Mouse (Mus musculus) stomach, embryonic 16.5 days (tissue): ENCODE data around the gene Gp5. TPM values are rescaled to one million over a fixed set of nuclear protein-coding genes. Genes with fewer than 3 reads are reported as not detected.
"Not testable (repeated sequence)": the region's sequence is repeated elsewhere in the genome, so short reads cannot be mapped to it uniquely, and the experiment has no call there.

ENCODE experiments used
- ATAC-seq: fragments of 200-750 bp; cut with Nextera tagmentation; 2 replicates; pipeline ENCODE4 v1.8.0; 2017; ENCODE audit warnings: moderate number of reproducible peaks, moderate TSS enrichment; ENCODE audit not compliant: insufficient read depth, low FRiP score
- H3K27ac ChIP-seq: fragments of 300-500 bp; sonication (generic); 2 replicates; pipeline ENCODE4 v1.5.1; 2014; ENCODE audit warnings: low read length
- H3K27me3 ChIP-seq: fragments of 300-500 bp; sonication (generic); 2 replicates; pipeline ENCODE4 v1.6.1; 2014; ENCODE audit warnings: low read length, control low read depth, mixed read lengths; ENCODE audit not compliant: control insufficient read depth, insufficient read depth
- H3K36me3 ChIP-seq: fragments of 300-500 bp; sonication (generic); 2 replicates; pipeline ENCODE4 v1.6.1; 2014; ENCODE audit warnings: low read length; ENCODE audit not compliant: control insufficient read depth, insufficient read depth
- H3K4me1 ChIP-seq: fragments of 300-500 bp; sonication (generic); 2 replicates; pipeline ENCODE4 v1.6.1; 2014; ENCODE audit warnings: low read length, control low read depth, mixed read lengths; ENCODE audit not compliant: control insufficient read depth, insufficient read depth
- H3K4me2 ChIP-seq: fragments of 300-500 bp; sonication (generic); 2 replicates; pipeline ENCODE4 v1.6.1; 2014; ENCODE audit warnings: low read depth, low read length, mixed read lengths
- H3K4me3 ChIP-seq: fragments of 300-500 bp; sonication (generic); replicated peaks from 2 replicates; pipeline ENCODE4 v1.5.1; 2014; ENCODE audit warnings: mild to moderate bottlenecking, low read length
- H3K9ac ChIP-seq: fragments of 300-500 bp; sonication (generic); 2 replicates; pipeline ENCODE4 v1.6.1; 2014; ENCODE audit warnings: low read length
- H3K9me3 ChIP-seq: fragments of 300-500 bp; sonication (generic); replicated peaks from 2 replicates; pipeline ENCODE4 v1.6.1; 2016; ENCODE audit warnings: low read length, control low read depth; ENCODE audit not compliant: control insufficient read depth
- WGBS: fragments of 180-500 bp; shearing (Covaris S2); extraction: QIAGEN DNeasy Blood & Tissue Kit; methylation state at CpG from one replicate; pipeline ENCODE4 v1.1.7; 2014; 5-methylcytosine and 5-hydroxymethylcytosine counted together
- polyA plus RNA-seq: library from polyadenylated mRNA; unstranded; fragments of >200 nt; fragmentation: Nextera tagmentation; extraction: Ambion mirVana; gene quantifications from 2 replicates; pipeline ENCODE4 v1.2.1, GENCODE M21; 2015

Gp5 gene
- polyA plus RNA-seq, result 0.52 and 0.54 TPM in 2 replicates

DNA sequence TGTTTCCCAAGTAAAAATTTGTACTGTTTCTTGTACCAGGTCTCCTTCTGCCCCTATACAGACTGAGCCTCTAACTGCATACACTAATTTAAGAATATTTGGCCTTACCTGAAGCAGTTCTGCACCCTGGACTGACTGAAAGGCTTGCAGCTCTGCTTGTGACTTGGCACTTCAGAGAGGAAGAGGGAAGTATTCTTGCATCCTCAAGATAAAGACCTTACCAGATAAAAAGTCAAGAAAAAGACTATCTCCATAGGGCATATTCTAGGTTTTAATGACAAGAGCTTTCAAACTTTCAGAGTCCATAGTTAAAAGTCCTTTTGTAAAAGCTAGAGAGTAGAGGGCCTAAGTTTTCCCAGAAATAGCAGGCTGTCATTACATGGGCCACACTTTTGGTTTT is at the start of gene Gp5:
TSS of gene Gp5 (minus strand) at position 133 of the 400 bp plus-strand sequence.
- Histone ChIP-seq H3K4me1 (peaks cover 13% of the 10 kb centered on the region), H3K36me3 (no peaks in the 10 kb centered on the region), H3K4me3 (peak within 1 kb of the TSS; percentile 66), H3K9ac (peak within 1 kb of the TSS; percentile 73), H3K4me2 (peak within 1 kb of the TSS; percentile 100), H3K27ac (no peak within 1 kb of the TSS), H3K27me3 (peaks cover 26% of the 10 kb centered on the region), H3K9me3 (no peaks in the 10 kb centered on the region)
- no peak for ATAC-seq

DNA sequence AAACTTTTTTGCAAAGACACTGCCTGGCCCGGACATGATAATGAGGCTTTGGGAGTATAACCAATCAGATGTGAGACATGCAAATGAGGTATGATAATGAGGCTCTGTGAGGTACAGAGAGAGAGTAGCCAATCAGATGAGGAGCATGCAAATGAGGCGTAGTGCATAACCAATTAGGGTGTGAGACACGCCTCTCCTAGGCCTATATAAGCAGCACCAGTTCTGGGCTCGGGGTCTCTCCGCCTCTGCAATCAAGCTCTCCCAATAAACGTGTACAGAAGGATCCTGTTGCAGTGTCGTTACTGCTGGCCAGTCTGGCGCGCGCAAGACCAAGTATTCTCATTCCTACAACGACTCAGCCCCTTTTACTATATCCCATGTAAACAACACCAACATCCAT is 42.9 kb upstream of the Gp5 start:
- H3K27ac ChIP-seq, H3K27me3 ChIP-seq, H3K9ac ChIP-seq, H3K36me3 ChIP-seq, H3K9me3 ChIP-seq, H3K4me2 ChIP-seq, H3K4me1 ChIP-seq, ATAC-seq, H3K4me3 ChIP-seq: not testable (repeated sequence)
- WGBS, result 96% methylated on average over 11 of the region's 11 CpGs

DNA sequence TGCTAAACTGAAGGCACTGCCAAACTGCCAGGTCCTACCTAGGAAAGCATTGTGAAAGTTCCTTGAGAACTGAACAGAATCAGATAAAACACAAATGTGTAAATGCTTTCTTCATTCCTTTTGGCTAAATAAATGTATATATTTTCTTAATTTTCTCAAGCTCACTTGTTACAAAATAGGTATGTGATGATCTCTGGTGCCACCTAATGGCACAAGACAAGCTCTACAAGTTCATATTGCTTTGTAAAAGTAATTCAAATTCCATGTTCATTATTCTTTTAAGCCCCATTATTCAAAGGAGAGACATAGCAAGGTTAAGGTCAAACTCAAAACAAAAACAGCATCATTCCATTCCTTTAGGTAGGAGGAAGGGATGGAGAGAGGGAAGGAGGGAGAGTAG is 3.7 kb upstream of the Gp5 start:
- H3K27ac ChIP-seq, result no peak overlapping the region
- H3K27me3 ChIP-seq, result 0 out of 2 replicates have a peak, but pooled peaks cover 6% of the 10 kb centered on the region
- H3K9me3 ChIP-seq, result no peaks in the 10 kb centered on the region
- no peak overlapping the region for H3K4me3 ChIP-seq
- peaks cover 5% of the 10 kb centered on the region; the same call in 1 of the 2 replicates for H3K4me1 ChIP-seq
- ATAC-seq, result no peak
- H3K4me2 ChIP-seq, result no peak overlapping the region
- H3K36me3 ChIP-seq, result no peaks in the 10 kb centered on the region
- H3K9ac ChIP-seq, result no peak overlapping the region

DNA sequence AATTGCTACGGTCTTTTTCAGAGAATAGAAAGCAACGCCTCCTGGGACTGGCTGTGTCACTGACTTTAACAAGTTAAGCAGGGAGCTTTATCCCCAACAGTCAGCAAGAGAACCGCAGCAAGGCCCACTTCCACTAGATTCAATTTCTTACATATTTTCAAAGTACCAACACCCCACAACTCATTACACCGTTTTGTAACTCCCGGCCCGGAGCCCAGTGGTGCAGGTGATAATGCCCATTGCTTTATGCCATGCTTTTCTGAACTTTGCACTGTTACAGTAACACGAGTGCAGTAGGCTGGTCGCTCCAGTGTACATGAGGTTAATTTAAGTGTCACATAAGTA is 436 bp downstream of the Gp5 start:
- H3K36me3 ChIP-seq, result no peaks in the 10 kb centered on the region
- H3K9ac ChIP-seq, result no peak overlapping the region
- H3K4me1 ChIP-seq, result peaks cover 13% of the 10 kb centered on the region
- 64% methylated on average over 8 of the region's 8 CpGs for WGBS
- H3K27ac ChIP-seq, result no peak overlapping the region
- H3K9me3 ChIP-seq, result no peaks in the 10 kb centered on the region
- no peak overlapping the region for H3K4me3 ChIP-seq
- no peak for ATAC-seq
- 0 out of 2 replicates have a peak overlapping the region, but pooled peaks have one; percentile 100 for H3K4me2 ChIP-seq
- H3K27me3 ChIP-seq, result peaks cover 26% of the 10 kb centered on the region

DNA sequence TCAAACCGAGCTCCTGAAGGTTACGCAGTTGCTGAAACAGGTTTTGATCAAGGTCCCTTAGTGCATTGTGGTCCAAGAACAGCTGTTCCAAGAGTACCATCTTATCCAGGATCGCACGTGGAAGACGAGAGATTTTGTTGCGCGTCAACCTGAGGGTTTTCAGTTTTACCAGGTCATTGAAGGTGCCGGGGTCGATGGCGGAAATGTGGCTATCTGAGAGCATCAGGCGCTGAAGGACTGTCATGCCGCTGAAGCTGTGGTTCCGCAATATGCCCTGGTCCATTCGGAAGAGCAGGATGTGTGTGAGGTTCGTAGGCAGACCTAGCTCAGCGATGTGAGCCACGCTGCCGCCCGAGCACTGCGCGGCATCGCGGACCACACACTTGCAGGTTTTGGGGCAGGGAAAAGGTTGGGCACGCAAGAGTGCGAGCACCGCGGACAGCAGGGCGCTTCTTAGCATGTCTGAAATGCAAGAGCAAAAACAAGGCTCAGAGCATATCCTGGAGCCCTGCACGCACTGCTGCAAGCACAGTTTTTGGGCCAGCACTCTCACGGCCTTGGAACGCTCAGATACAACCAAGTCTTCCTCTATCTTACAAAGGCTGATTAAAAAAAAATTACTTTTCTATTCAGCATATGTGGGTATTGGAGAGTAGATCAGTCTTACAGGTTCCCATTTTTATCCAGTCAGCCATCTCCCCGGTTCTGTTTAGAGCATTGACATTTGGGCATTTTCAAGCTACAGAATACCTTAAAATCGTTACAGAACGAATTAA is 996 bp downstream of the Gp5 start:
- H3K36me3 ChIP-seq, result no peaks in the 10 kb centered on the region
- H3K27ac ChIP-seq, result no peak overlapping the region
- peaks cover 26% of the 10 kb centered on the region for H3K27me3 ChIP-seq
- WGBS, result 6% methylated on average over 34 of the region's 34 CpGs
- ATAC-seq, result no peak
- H3K4me1 ChIP-seq, result peaks cover 13% of the 10 kb centered on the region
- H3K4me3 ChIP-seq, result peak overlapping the region; percentile 66
- H3K4me2 ChIP-seq, result peak overlapping the region; percentile 100
- no peaks in the 10 kb centered on the region for H3K9me3 ChIP-seq
- peak overlapping the region; percentile 73 for H3K9ac ChIP-seq

DNA sequence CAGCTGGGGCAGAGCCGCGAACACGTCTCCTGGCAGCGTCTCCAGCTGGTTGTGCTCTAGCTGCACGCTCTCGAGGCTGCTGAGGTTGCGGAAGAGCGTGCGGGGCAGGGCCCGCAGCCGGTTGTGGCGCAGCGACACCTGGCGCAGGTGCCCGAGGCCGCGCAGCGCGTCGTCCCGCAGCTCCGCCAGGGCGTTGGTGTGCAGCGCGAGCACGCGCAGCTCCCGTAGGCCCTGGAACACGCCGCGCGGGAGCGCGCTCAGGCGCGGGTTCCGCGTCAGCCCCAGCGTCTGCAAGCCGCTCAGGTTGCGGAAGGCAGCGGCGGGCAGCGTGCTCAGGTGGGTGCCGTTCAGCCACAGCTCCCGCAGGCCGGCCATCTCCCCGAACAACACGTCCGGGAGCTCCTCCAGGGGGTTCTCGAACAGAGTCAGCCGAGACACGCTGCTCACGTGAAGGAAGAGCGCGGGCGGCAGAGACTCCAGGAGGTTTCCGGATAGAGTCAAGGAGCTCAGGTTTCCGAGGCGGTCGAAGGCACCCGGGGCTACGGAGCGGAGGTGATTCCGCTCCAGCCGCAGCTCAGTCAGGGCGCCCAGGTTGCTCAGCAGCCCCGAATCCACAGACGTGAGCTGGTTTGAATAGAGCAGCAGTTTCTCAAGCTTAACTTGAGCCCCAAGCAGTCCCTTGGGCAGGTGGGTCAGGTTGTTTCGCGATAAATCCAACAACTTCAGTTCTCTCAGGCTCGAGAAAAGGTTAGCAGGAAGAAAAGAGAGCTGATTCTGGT is 1.8 kb downstream of the Gp5 start:
- WGBS, result under 1% methylated on average over 72 of the region's 72 CpGs
- ATAC-seq, result peak; percentile 78
- Histone ChIP-seq H3K4me1 (peaks cover 13% of the 10 kb centered on the region), H3K27ac (no peak overlapping the region; the same call in 1 of the 2 replicates), H3K4me3 (peak overlapping the region; percentile 66), H3K9ac (peak overlapping the region; percentile 73), H3K4me2 (peak overlapping the region; percentile 100), H3K9me3 (no peaks in the 10 kb centered on the region), H3K36me3 (no peaks in the 10 kb centered on the region), H3K27me3 (peaks cover 26% of the 10 kb centered on the region)

DNA sequence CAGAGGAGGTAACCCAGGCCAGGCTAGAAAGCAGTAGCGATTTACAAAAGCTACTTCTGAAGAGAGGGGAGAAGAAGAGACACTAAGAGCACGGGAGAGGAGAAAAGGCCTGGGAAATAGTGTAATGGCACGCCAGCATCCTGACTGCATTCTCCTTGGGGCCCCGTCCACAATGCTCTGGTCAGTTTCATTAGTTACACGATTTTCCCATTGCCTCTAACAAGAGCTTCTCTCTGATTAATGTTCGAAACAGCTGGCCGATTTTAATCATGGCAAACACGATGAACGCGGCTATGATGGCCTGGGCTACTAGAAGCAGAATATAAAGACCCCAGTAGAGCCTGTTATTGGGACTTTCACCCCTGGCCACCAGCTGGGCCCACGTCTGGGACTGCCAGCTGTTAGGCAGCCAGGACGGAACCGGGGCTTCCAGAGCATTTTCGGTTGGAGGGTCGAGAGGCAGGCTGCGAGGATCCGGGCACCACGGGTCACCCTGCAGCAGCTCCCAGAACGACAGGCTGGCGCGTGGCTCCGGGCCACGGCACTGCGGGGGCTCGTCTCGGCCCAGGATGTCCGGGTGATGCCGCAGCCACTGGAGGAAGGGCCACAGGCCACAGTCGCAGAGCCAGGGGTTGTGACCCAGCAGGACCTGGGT is 2.5 kb downstream of the Gp5 start:
- Histone ChIP-seq H3K4me2 (peak overlapping the region; percentile 100), H3K4me1 (peaks cover 13% of the 10 kb centered on the region), H3K4me3 (peak overlapping the region; percentile 66), H3K9me3 (no peaks in the 10 kb centered on the region), H3K27me3 (peaks cover 26% of the 10 kb centered on the region), H3K36me3 (no peaks in the 10 kb centered on the region), H3K9ac (peak overlapping the region; percentile 73), H3K27ac (no peak overlapping the region)
- ATAC-seq, result peak; percentile 9; the same call in 1 of the 2 replicates
- 14% methylated on average over 29 of the region's 29 CpGs for WGBS

DNA sequence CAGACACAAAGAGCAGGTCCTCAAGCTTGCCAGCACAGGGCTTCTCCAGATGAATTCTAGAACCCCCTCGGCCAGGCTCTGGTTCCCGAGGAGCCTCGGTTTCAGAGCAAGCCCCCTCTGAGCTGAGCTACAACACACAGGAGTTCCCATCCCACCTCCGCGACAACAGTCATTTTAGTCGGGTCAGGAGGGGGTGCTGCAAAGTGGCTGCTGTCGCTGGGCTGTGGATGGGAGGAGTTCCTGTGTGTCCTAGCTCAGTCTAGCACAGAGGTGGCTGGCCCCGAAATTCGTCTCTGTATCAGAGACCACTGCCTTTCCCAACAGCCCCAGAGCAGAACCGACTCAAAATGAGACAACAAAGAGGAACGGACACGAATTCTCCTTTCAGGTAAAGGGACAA is 3.3 kb downstream of the Gp5 start:
- ATAC-seq, result no peak
- peaks cover 26% of the 10 kb centered on the region for H3K27me3 ChIP-seq
- peaks cover 13% of the 10 kb centered on the region for H3K4me1 ChIP-seq
- no peaks in the 10 kb centered on the region for H3K36me3 ChIP-seq
- H3K9ac ChIP-seq, result no peak overlapping the region
- no peak overlapping the region for H3K27ac ChIP-seq
- H3K4me2 ChIP-seq, result no peak overlapping the region
- H3K9me3 ChIP-seq, result no peaks in the 10 kb centered on the region
- WGBS, result 57% methylated on average over 12 of the region's 12 CpGs
- no peak overlapping the region for H3K4me3 ChIP-seq

DNA sequence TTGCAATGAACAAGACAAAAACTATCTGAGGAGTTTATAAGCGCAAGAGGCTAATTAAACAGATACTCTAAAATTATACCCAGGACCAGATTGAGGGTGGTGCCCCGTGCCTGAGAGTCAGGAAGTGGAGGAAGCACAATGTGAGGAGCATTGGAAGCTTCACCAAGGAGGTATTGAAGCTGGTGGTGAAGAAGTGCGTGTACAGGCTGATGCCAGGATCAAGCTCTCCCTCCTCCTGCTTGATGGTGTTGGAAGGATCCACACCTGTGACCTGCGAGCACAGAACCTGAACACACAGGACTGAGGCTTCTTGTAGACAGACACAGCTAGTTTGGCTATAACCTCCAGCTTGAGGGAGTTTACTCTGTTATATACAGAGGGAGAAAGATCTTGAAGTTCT is 4.5 kb downstream of the Gp5 start:
- Histone ChIP-seq H3K36me3 (no peaks in the 10 kb centered on the region), H3K4me3 (no peak overlapping the region), H3K27me3 (peaks cover 22% of the 10 kb centered on the region), H3K9ac (no peak overlapping the region), H3K4me1 (peaks cover 13% of the 10 kb centered on the region), H3K9me3 (no peaks in the 10 kb centered on the region), H3K4me2 (no peak overlapping the region), H3K27ac (no peak overlapping the region)
- WGBS, result 88% methylated on average over 4 of the region's 4 CpGs
- ATAC-seq, result no peak
